Mouse (Mus musculus) limb, embryonic 10.5 days (tissue): ENCODE results near the gene Rcvrn. TPM values are rescaled to one million over a fixed set of nuclear protein-coding genes. Genes with fewer than 3 reads are reported as not detected.
A peak's percentile ranks its signal among the peaks of the same experiment; 100 is the strongest.

Experiments
- DNase-seq: peaks from one replicate; pipeline ENCODE4 v3.0.0-alpha.2; 2017; ENCODE audit warnings: low spot score
- H3K27ac ChIP-seq: fragments of 300-500 bp; sonication (generic); 2 replicates; pipeline ENCODE4 v1.5.1; 2016; ENCODE audit warnings: mild to moderate bottlenecking
- H3K27me3 ChIP-seq: fragments of 300-500 bp; sonication (generic); 2 replicates; pipeline ENCODE4 v1.6.1; 2016; ENCODE audit warnings: low read depth, mild to moderate bottlenecking; ENCODE audit not compliant: poor library complexity, severe bottlenecking
- H3K36me3 ChIP-seq: fragments of 300-500 bp; sonication (generic); 2 replicates; pipeline ENCODE4 v1.6.1; 2016; ENCODE audit warnings: mild to moderate bottlenecking, moderate library complexity
- H3K4me1 ChIP-seq: fragments of 300-500 bp; sonication (generic); 2 replicates; pipeline ENCODE4 v1.6.1; 2016
- H3K4me3 ChIP-seq: fragments of 300-500 bp; sonication (generic); 2 replicates; pipeline ENCODE4 v1.5.1; 2016; ENCODE audit warnings: mild to moderate bottlenecking, moderate library complexity
- H3K9me3 ChIP-seq: fragments of 300-500 bp; sonication (generic); replicated peaks from 2 replicates; pipeline ENCODE4 v1.6.1; 2016; ENCODE audit warnings: mild to moderate bottlenecking
- WGBS: fragments of 180-500 bp; shearing (Covaris S2); methylation state at CpG from one replicate; pipeline ENCODE4 v1.1.7; 2016; 5-methylcytosine and 5-hydroxymethylcytosine counted together
- polyA plus RNA-seq: library from polyadenylated mRNA; unstranded; fragments of >200 nt; fragmentation: Nextera tagmentation; extraction: Ambion mirVana; gene quantifications from 2 replicates; pipeline ENCODE4 v1.2.1, GENCODE M21; 2016

Gene Rcvrn
- polyA plus RNA-seq, result not detected in 2 replicates

DNA sequence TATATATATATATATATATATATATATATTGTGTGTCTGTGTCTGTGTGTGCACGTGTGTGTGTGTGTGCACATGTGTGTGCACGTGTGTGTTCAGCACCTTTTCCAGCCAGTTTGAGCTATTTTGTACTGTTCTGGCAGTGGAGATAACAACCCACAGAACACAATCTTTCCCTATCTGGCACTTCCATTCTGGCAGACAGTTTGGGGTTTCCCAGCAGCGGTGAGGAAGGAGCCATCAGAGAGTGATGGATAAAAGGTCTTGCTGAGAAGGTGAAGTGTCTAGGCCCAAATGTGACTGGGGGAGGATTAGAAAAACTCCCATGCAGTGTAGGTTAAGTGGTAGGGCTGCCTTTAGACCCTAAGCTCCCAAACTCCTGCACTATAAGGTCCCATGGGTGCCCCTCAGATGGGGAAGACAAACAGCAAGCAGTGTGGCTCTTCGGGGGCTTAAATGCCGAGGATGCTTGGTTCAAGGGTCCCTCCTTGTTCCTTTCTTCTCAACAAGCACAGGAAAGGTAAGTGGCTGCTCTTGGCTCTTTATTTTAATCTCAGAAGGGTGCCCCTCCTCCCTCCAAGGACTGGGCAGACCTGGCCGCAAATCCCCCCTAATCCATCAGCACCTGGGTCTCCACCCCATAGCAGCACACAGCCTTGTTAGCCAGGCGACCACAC, at the start of gene Rcvrn:
Gene Rcvrn (plus strand): TSS at position 624 of the 674 bp plus-strand sequence.
- DNase-seq, result no peak
- no peak within 1 kb of the TSS for H3K27ac ChIP-seq
- 73% methylated on average over 7 of the region's 7 CpGs for WGBS
- peaks cover 5% of the 10 kb centered on the region; the same call in 1 of the 2 replicates for H3K4me1 ChIP-seq
- H3K9me3 ChIP-seq, result no peaks in the 10 kb centered on the region
- H3K27me3 ChIP-seq, result peaks cover 5% of the 10 kb centered on the region; the same call in 1 of the 2 replicates
- H3K36me3 ChIP-seq, result no peaks in the 10 kb centered on the region
- no peak within 1 kb of the TSS for H3K4me3 ChIP-seq

DNA sequence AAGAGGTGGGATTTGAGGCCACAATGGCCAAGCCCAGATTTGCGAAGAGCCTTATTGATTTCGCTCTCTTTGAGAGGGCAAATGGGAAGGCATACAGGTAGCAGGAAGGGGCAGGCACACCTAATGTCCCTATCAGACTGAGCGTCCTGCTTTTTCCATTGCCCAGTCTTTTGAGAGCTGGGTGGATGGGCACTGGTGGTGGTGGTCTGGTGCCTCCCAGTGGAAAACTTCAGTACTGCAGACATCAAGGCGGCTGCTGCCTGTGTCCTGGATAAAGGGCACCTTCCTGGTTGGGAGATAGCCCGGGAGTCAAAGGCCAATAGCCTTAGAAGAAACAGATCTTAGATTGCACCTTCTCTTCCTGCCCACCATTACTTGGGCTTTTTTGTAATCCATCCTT, 47.4 kb upstream of the Rcvrn start:
- Histone ChIP-seq H3K36me3 (no peaks in the 10 kb centered on the region), H3K4me1 (peaks cover 7% of the 10 kb centered on the region), H3K27ac (no peak overlapping the region), H3K9me3 (no peaks in the 10 kb centered on the region), H3K4me3 (no peak overlapping the region), H3K27me3 (no peaks in the 10 kb centered on the region)
- peak; percentile 82 for DNase-seq
- WGBS, result 32% methylated on average over 5 of the region's 5 CpGs

DNA sequence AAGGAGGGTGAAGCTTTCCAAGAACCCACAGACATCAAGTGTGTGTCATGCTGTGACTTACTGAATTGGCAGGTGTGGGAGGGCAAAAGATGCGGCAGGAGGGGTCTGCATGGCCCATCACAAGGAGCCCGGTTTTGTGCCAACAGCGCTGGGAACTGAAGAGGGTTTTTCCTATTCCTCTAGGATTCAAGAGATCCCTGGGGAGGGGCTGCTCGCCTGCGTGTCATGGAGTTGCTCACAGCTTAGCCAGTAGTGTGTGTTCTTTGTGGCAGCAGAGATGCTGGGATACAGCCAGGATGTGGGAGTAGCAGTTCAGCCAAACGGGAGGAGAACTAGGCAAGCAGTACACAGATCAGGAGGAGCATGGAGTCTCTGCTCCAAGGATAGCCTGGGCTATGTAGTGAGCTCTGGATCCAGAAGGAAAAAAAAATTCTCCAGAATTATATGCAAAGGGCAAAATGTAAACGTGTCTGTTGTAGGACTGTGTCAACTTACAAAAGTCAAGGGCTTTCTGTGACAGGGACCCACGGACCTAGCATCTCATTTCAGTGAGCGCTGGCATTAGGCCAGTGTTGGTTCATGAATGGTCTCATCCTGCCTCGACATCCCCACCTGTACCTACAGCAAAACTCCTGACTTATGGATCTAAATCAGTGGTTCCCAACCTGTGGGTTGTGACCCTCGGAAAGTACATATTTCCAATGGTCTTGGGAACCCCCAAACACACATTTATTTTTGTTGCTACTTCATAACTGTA, 46.3 kb upstream of the Rcvrn start:
- Histone ChIP-seq H3K4me1 (peaks cover 14% of the 10 kb centered on the region), H3K36me3 (no peaks in the 10 kb centered on the region), H3K27ac (no peak overlapping the region), H3K27me3 (no peaks in the 10 kb centered on the region), H3K9me3 (no peaks in the 10 kb centered on the region), H3K4me3 (no peak overlapping the region)
- 84% methylated on average over 11 of the region's 11 CpGs for WGBS
- DNase-seq, result no peak

DNA sequence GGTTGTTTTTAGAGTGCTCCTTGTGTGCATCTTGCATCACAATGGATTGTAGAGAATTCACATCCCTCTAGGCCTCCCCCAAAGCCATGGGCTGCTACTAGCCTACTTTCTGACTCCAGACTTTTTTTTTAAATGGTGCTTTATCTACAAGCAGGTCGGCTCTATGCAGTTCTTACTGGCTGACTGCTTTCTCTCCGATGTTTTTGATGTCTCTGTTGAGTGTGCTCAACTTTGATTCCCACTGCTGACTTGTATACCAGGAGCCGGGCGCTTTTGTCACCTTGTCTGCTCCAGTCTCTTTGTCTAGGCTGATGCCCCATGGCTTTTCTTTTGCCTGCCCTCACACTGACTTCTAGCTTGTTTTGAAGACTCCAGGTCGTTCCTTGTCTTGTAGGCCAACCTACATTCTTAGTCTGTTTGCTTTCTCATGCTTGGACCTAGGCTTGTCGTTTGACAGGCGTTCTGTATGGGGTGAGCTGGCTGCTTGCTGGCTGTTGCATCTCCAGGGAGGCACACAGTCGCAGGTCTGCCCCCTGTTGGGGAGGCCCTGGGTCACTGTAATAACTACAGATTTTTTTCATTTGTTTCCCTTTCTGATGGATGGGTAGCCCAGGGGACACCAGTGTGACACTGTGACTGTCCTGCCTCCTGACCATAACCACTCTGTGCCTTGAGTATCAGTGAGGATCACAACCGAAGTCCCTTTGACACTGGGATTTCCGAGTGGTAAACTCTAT, 45.0 kb upstream of the Rcvrn start:
- Histone ChIP-seq H3K4me3 (no peak overlapping the region), H3K9me3 (no peaks in the 10 kb centered on the region), H3K27ac (no peak overlapping the region), H3K27me3 (no peaks in the 10 kb centered on the region), H3K4me1 (peaks cover 14% of the 10 kb centered on the region), H3K36me3 (no peaks in the 10 kb centered on the region)
- no peak for DNase-seq
- 58% methylated on average over 10 of the region's 10 CpGs for WGBS

DNA sequence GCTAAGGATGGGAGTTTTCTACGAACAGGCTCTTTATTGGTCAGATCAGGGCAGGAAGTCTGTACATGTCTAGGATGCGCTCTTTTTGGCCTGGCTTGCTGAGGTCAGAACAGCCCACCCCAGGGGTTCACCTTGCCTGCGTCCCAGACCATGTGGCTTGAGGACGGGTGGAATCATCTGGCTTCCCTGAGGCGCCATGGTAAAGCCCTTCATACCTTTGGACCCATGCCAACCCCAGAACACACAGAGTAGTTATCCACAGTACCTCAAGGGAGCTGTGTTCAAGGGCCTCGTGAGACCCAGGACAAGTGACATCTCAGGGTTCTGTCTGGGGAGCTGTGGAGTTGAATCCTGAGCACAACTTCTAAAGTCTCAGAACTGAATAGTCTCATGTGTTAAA, 43.4 kb upstream of the Rcvrn start:
- DNase-seq, result no peak
- 85% methylated on average over 6 of the region's 6 CpGs for WGBS
- H3K9me3 ChIP-seq, result no peaks in the 10 kb centered on the region
- H3K36me3 ChIP-seq, result no peaks in the 10 kb centered on the region
- H3K4me1 ChIP-seq, result peaks cover 16% of the 10 kb centered on the region
- H3K27me3 ChIP-seq, result no peaks in the 10 kb centered on the region
- H3K4me3 ChIP-seq, result no peak overlapping the region
- no peak overlapping the region for H3K27ac ChIP-seq

DNA sequence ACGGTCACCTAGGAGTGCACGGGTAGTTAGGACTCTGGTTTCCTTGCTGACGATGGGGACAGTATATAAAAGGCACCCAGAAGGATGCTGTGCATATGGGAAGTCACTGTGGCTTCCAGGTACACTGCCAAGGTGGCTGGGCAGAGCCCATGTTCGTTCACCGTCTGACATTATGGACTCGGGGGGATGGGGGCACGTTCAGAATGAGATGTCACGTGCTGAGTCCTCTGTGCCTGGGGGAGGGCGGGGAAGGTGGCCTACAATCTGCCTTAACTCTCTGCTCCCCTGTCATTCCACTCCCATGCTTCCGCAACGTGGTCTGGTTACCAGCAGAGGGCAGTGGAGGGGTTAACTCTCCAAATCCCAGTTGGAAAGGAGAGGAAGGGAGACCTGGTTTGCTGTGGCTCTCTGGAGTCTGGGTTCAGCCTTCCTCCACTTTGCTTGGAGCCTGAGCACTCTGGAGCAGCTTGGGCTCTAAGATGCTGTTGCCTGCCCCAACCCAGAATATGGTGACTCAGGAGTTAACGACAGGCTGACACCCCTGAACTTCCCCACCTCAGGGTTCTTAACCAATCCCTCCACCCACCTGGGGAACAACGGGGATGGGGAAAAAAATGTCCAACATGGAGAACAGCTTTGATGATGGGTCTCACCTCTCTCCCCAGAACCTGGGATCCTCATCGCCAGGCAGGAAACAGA, 42.8 kb upstream of the Rcvrn start:
- H3K4me3 ChIP-seq, result no peak overlapping the region
- peak; percentile 65 for DNase-seq

DNA sequence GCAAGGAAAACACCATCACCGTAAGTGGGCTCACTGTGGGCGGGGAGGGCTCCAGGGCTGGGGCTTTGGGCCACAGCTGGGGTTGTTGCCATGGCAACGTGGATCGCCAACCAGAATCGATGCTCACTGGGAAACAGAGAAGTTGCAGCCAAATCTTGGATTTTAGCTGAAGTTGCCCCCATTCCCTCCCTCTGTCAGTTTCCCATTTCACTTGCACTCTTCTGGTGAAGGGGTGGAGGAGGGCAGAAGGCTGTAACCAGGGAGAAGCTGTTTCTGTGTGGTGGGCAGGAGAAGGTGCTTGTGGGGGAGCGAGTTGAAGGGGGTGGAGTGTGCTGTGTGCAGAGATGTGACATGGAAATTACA, 42.3 kb upstream of the Rcvrn start:
- 45% methylated on average over 6 of the region's 6 CpGs for WGBS
- Histone ChIP-seq H3K27ac (no peak overlapping the region), H3K4me3 (no peak overlapping the region), H3K4me1 (peaks cover 18% of the 10 kb centered on the region), H3K27me3 (no peaks in the 10 kb centered on the region), H3K9me3 (no peaks in the 10 kb centered on the region), H3K36me3 (no peaks in the 10 kb centered on the region)
- DNase-seq, result no peak

More for the DNA sequence above, 42.8 kb upstream of the Rcvrn start:
- Histone ChIP-seq H3K27ac (no peak overlapping the region), H3K27me3 (no peaks in the 10 kb centered on the region), H3K36me3 (no peaks in the 10 kb centered on the region), H3K9me3 (no peaks in the 10 kb centered on the region), H3K4me1 (peaks cover 18% of the 10 kb centered on the region)
- 21% methylated on average over 14 of the region's 14 CpGs for WGBS

DNA sequence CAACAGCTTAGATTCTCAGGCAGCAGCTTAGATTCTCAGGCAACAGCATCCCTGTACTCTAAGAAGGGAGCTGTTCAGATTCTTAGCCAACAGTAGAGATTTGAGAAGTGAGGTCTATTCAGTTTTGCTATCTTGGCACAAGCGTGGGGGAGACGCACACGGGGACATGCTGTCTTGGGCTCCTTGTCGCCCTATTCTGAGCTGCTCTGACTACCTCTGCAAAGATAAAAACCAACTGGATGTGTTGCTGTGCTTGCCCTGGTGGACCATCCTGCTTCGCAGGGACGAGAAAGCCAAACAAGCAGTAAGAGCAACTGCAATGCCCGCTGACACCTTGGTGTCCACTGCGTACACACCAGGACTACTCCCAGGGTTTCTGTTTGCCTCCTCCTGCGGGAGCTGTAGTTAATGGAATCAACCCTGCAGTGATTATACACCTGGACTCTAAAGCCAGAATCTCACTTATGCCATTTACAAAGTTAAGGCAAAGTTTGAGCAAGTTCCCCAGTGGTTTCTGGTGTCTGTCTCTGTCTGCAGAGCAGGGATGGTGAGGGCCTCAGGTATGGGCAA, 41.5 kb upstream of the Rcvrn start:
- no peaks in the 10 kb centered on the region for H3K9me3 ChIP-seq
- no peak overlapping the region for H3K27ac ChIP-seq
- peaks cover 18% of the 10 kb centered on the region for H3K4me1 ChIP-seq
- H3K27me3 ChIP-seq, result no peaks in the 10 kb centered on the region
- 90% methylated on average over 9 of the region's 9 CpGs for WGBS
- H3K4me3 ChIP-seq, result no peak overlapping the region
- H3K36me3 ChIP-seq, result no peaks in the 10 kb centered on the region
- no peak for DNase-seq

DNA sequence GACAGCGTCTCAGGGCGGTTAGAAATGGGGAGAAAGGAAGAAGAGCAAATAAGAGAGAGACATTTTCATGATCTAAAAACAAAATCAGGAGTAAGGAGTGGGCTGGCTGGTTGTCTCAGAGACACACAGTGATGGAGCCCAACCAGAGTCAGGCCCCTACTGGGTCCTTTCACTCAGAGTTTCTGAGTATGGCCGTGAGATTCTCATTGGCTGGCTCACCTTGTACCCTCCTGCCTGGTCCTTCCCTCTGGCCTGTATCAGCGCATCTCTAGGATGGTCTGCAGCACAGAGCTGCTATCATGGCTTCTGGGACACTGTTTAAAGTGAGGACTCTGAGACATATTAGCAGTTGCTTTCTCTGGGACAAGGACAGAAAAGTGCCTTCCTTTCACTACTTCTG, 40.6 kb upstream of the Rcvrn start:
- WGBS, result 88% methylated on average over 4 of the region's 4 CpGs
- Histone ChIP-seq H3K4me3 (no peak overlapping the region), H3K27me3 (no peaks in the 10 kb centered on the region), H3K4me1 (peaks cover 18% of the 10 kb centered on the region), H3K27ac (no peak overlapping the region), H3K36me3 (no peaks in the 10 kb centered on the region), H3K9me3 (no peaks in the 10 kb centered on the region)
- DNase-seq, result no peak

DNA sequence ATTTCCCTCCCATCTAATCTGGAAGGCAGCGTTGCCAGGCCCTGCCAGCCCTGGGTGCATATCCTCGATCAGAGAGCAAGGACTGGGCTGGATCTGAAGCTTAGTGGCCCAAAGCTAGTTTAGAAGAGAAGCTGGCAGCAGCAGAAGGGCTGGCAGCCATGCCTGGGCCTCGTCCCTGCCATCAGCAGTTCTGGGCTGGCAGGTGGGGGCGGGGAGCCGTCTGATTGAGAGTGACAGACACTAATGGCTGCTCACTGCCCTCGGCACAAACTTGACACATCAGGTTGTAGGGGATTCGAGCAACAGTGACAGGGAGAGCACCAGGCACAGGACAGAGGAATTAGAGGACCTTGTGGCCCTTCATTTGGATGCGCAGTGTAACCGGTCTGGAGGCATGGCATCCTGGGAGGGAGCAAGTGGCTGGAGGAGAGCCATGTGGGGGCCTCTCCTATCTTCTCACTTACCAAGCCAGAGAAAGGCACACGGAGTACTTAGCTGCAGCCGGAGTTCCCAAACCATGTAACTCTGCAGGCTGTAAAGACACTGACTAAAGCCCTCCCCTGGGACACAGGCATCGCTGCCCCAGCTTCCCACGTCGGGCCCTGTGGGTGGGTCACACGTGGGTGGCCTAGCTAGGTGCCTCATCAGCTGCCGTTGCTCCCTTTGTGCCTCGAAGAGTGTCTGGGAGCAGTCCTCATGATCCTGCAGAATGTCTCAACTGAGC, 39.7 kb upstream of the Rcvrn start:
- Histone ChIP-seq H3K27ac (no peak overlapping the region), H3K27me3 (no peaks in the 10 kb centered on the region), H3K4me3 (no peak overlapping the region), H3K4me1 (peaks cover 18% of the 10 kb centered on the region), H3K36me3 (no peaks in the 10 kb centered on the region), H3K9me3 (no peaks in the 10 kb centered on the region)
- DNase-seq, result no peak
- 72% methylated on average over 17 of the region's 17 CpGs for WGBS

DNA sequence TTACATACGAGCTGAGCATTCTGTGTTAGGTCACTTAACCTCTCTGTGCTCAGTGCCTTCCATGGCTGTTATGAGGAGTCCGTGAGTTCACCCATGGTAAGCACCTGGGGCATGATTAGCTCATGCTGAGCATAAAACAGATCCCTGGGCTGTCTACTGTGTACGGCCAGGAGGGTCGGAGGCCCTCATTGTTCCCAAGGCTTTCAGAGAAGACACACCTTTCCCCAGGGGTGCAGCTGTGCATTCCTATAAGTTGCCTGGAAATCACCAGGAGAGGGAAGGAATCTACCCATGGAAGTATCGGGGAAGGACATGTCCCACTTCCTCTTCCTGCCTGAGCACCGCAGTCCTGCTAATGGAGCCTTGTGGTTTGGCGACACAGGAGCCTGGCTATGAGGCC, 38.8 kb upstream of the Rcvrn start:
- H3K9me3 ChIP-seq, result no peaks in the 10 kb centered on the region
- H3K4me1 ChIP-seq, result peaks cover 18% of the 10 kb centered on the region
- no peaks in the 10 kb centered on the region for H3K27me3 ChIP-seq
- H3K4me3 ChIP-seq, result no peak overlapping the region
- H3K27ac ChIP-seq, result no peak overlapping the region
- WGBS, result 86% methylated on average over 7 of the region's 7 CpGs
- DNase-seq, result no peak
- no peaks in the 10 kb centered on the region for H3K36me3 ChIP-seq

DNA sequence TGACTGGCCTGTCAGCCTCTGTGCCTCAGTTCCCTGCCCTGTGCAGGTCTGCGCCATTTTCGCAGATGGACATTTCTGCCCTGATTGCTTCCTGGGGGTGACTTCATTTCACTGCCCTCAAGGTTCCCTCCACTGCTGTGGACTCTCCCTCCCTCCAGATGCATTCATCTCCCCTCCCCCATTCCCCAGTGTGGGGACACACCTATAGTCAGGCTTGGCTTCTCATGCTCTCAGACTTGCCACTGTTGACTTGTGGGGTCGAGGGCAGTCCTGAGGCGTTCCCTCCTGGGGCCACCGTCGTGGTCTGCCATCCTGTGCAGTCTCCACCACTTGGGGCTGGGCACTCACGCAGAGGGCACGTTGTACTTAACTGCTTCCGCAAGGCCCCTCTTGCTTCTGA, 38.3 kb upstream of the Rcvrn start:
- Histone ChIP-seq H3K27ac (no peak overlapping the region), H3K4me1 (peaks cover 18% of the 10 kb centered on the region), H3K27me3 (no peaks in the 10 kb centered on the region), H3K9me3 (no peaks in the 10 kb centered on the region), H3K36me3 (no peaks in the 10 kb centered on the region), H3K4me3 (no peak overlapping the region)
- WGBS, result 94% methylated on average over 9 of the region's 9 CpGs
- DNase-seq, result no peak
